ENCODE assay signal across 10 mouse cellular contexts in genomic region chr3:98086441-98086840, GRCm38 (mm10).
DNase-seq lines count a peak whose midpoint lies in the region; TF ChIP-seq lines count a peak whose summit lies in the region.
"Had no signal": no experiment of that assay in that cellular context is flagged by ENCODE, and none has a peak within 500 bp of the region (broad histone marks: within the 10 kb centered on the region; RNA-seq: fewer than 3 reads in every experiment).

No protein-coding gene starts in this region.

- H3K27me3 ChIP-seq in limb, embryonic 10.5 days (ENCODE audit: low read depth, poor library complexity, severe bottlenecking) = no peaks in the 10 kb centered on the region
- no peaks in the 10 kb centered on the region for H3K27me3 ChIP-seq in small intestine, adult 2 months (ENCODE audit: control insufficient read depth, insufficient read depth, low read length)

- no peak for TF ChIP-seq POLR2A in small intestine, adult 2 months (IDR thresholded peaks at IDR 0.05; ENCODE audit: low read depth, low read length)

- TF ChIP-seq CTCF in gastrocnemius, adult 2 months (IDR thresholded peaks at IDR 0.05) = no peak
- no peak for TF ChIP-seq CTCF in layer of hippocampus, adult 2 months (conservative IDR thresholded peaks at IDR 0.05)
- no peak for TF ChIP-seq CTCF in small intestine, adult 2 months (IDR thresholded peaks at IDR 0.05; ENCODE audit: extremely low read depth, insufficient read length, insufficient replicate concordance, low read depth, low read length)

- H3K4me1 ChIP-seq in limb, embryonic 10.5 days = peaks cover 75% of the 10 kb centered on the region
- H3K4me1 ChIP-seq in small intestine, adult 2 months (ENCODE audit: control insufficient read depth, insufficient read depth, insufficient read length, low read length) = peaks cover 10% of the 10 kb centered on the region

- H3K36me3 ChIP-seq in limb, embryonic 10.5 days = peaks cover 55% of the 10 kb centered on the region
- H3K36me3 ChIP-seq in small intestine, adult 2 months (ENCODE audit: control insufficient read depth, insufficient read depth, low read length) = peaks cover 6% of the 10 kb centered on the region

- peak overlapping the region; percentile 72 for H3K27ac ChIP-seq in gastrocnemius, adult 2 months
- peak overlapping the region; percentile 19; the same call in 1 of the 2 replicates for H3K27ac ChIP-seq in layer of hippocampus, adult 2 months
- peak overlapping the region; percentile 83 for H3K27ac ChIP-seq in limb, embryonic 10.5 days
- H3K27ac ChIP-seq in small intestine, adult 2 months (ENCODE audit: insufficient read depth, low read depth, low read length) = 0 out of 2 replicates have a peak overlapping the region, but pooled peaks have one; percentile 8

- intact Hi-C loops in gastrocnemius, adult 2 months (cut with DNase I) = no loop called here

- 31% methylated on average over 4 of the region's 4 CpGs for WGBS in limb, embryonic 10.5 days
- 72% methylated on average over 4 of the region's 4 CpGs for WGBS in small intestine, adult 2 months

- no peak for DNase-seq in gastrocnemius, adult 2 months
- DNase-seq in gastrocnemius, adult 8-10 months (ENCODE audit: low spot score in 2 of 2) = no peak
- DNase-seq in layer of hippocampus, adult 2 months (ENCODE audit: low spot score in 2 of 2) = no peak
- DNase-seq in layer of hippocampus, adult 11-12 months (ENCODE audit: low spot score) = no peak
- peak; percentile 59 for DNase-seq in limb, embryonic 10.5 days (ENCODE audit: low spot score)
- no peak for DNase-seq in layer of hippocampus, adult 18-20 months (ENCODE audit: low spot score in 2 of 2)
- DNase-seq in adrenal gland, adult 2 months = no peak
- DNase-seq: adrenal gland, adult 8-10 months; layer of hippocampus, postnatal 36 days had no signal

- no peaks in the 10 kb centered on the region for H3K9me3 ChIP-seq in limb, embryonic 10.5 days (replicated peaks)

- H3K4me3 ChIP-seq in gastrocnemius, adult 2 months = no peak overlapping the region
- no peak overlapping the region for H3K4me3 ChIP-seq in layer of hippocampus, adult 2 months
- no peak overlapping the region for H3K4me3 ChIP-seq in limb, embryonic 10.5 days
- no peak overlapping the region for H3K4me3 ChIP-seq in small intestine, adult 2 months (ENCODE audit: low read depth, low read length)

Comparison
In these comparisons a context has a peak if more than half of its experiments do, and no peak if none do; other contexts are left out.
1. H3K27ac ChIP-seq: peak in every context shown above with its lines; median percentile 83 in limb, embryonic 10.5 days; 72 in gastrocnemius, adult 2 months; 19 in layer of hippocampus, adult 2 months; 8 in small intestine, adult 2 months.